Mouse (Mus musculus): Measurements from ENCODE around the gene Shf. TPM values are rescaled to one million over a fixed set of nuclear protein-coding genes. Genes with fewer than 3 reads are reported as not detected.
"Not testable (repeated sequence)": the region's sequence is repeated elsewhere in the genome, so short reads cannot be mapped to it uniquely, and the experiment has no call there.

The Shf gene
- polyA plus RNA-seq (2015; fragmentation: Nextera tagmentation; extraction: Ambion mirVana) = 1.8 and 2.0 TPM in 2 replicates

- WGBS = under 1% methylated on average over 52 of the region's 54 CpGs
- Histone ChIP-seq H3K27ac (ENCODE audit: low read depth, low read length) (peak within 1 kb of the TSS; percentile 58; the same call in 1 of the 2 replicates), H3K9me3 (ENCODE audit: control insufficient read depth) (no peaks in the 10 kb centered on the region), H3K4me2 (replicated peaks; ENCODE audit: low read depth) (peak within 1 kb of the TSS; percentile 99), H3K27me3 (replicated peaks; ENCODE audit: control insufficient read depth, insufficient read depth, low read length) (no peaks in the 10 kb centered on the region), H3K4me1 (replicated peaks; ENCODE audit: control insufficient read depth, insufficient read depth, low read length) (0 out of 2 replicates have a peak, but pooled peaks cover 4% of the 10 kb centered on the region), H3K4me3 (ENCODE audit: low read depth, low read length) (peak within 1 kb of the TSS; percentile 81), H3K9ac (ENCODE audit: low read depth, low read length) (peak within 1 kb of the TSS; percentile 77), H3K36me3 (ENCODE audit: control insufficient read depth, insufficient read depth) (no peaks in the 10 kb centered on the region)
- ATAC-seq = peak; percentile 87
- TF ChIP-seq CTCF (IDR thresholded peaks at IDR 0.05; ENCODE audit: low read depth) = no peak
Measured at GRCm38 (mm10) chr2:122368995-122369739, at the start of gene Shf. Gene Shf, minus strand, starts transcription at chr2:122369162.

GRCm38 (mm10) chr2:122408928-122409327 is 40.0 kb upstream of the Shf start:
- Histone ChIP-seq H3K4me1 (replicated peaks; ENCODE audit: control insufficient read depth, insufficient read depth, low read length) (no peaks in the 10 kb centered on the region), H3K9me3 (ENCODE audit: control insufficient read depth) (no peaks in the 10 kb centered on the region), H3K27ac (ENCODE audit: low read depth, low read length) (no peak overlapping the region), H3K4me3 (ENCODE audit: low read depth, low read length) (no peak overlapping the region), H3K4me2 (replicated peaks; ENCODE audit: low read depth) (no peak overlapping the region), H3K36me3 (ENCODE audit: control insufficient read depth, insufficient read depth) (no peaks in the 10 kb centered on the region), H3K27me3 (replicated peaks; ENCODE audit: control insufficient read depth, insufficient read depth, low read length) (no peaks in the 10 kb centered on the region), H3K9ac (ENCODE audit: low read depth, low read length) (no peak overlapping the region)
- 70% methylated on average over 7 of the region's 7 CpGs for WGBS
- TF ChIP-seq CTCF (IDR thresholded peaks at IDR 0.05; ENCODE audit: low read depth) = no peak
- ATAC-seq = no peak

- ATAC-seq = no peak
- WGBS = 77% methylated on average over 2 of the region's 2 CpGs
- no peak overlapping the region for H3K27ac ChIP-seq (ENCODE audit: low read depth, low read length)
- no peak overlapping the region for H3K4me3 ChIP-seq (ENCODE audit: low read depth, low read length)
- H3K27me3 ChIP-seq (replicated peaks; ENCODE audit: control insufficient read depth, insufficient read depth, low read length) = no peaks in the 10 kb centered on the region
- H3K4me1 ChIP-seq (replicated peaks; ENCODE audit: control insufficient read depth, insufficient read depth, low read length) = no peaks in the 10 kb centered on the region
- no peaks in the 10 kb centered on the region for H3K36me3 ChIP-seq (ENCODE audit: control insufficient read depth, insufficient read depth)
- TF ChIP-seq CTCF (IDR thresholded peaks at IDR 0.05; ENCODE audit: low read depth) = no peak
- H3K9ac ChIP-seq (ENCODE audit: low read depth, low read length) = no peak overlapping the region
- H3K9me3 ChIP-seq (ENCODE audit: control insufficient read depth) = no peaks in the 10 kb centered on the region
- no peak overlapping the region for H3K4me2 ChIP-seq (replicated peaks; ENCODE audit: low read depth)
Measured at GRCm38 (mm10) chr2:122407607-122408006, 38.6 kb upstream of the Shf start.

- no peak overlapping the region for H3K27ac ChIP-seq (ENCODE audit: low read depth, low read length)
- no peaks in the 10 kb centered on the region for H3K4me1 ChIP-seq (replicated peaks; ENCODE audit: control insufficient read depth, insufficient read depth, low read length)
- H3K9me3 ChIP-seq (ENCODE audit: control insufficient read depth) = no peaks in the 10 kb centered on the region
- H3K4me3 ChIP-seq (ENCODE audit: low read depth, low read length) = no peak overlapping the region
- H3K27me3 ChIP-seq (replicated peaks; ENCODE audit: control insufficient read depth, insufficient read depth, low read length) = no peaks in the 10 kb centered on the region
- 93% methylated on average over 1 of the region's 1 CpGs for WGBS
- no peak overlapping the region for H3K9ac ChIP-seq (ENCODE audit: low read depth, low read length)
- no peak overlapping the region for H3K4me2 ChIP-seq (replicated peaks; ENCODE audit: low read depth)
- no peak for TF ChIP-seq CTCF (IDR thresholded peaks at IDR 0.05; ENCODE audit: low read depth)
- ATAC-seq = 0 out of 2 replicates have a peak, but pooled peaks have one; percentile 38
- H3K36me3 ChIP-seq (ENCODE audit: control insufficient read depth, insufficient read depth) = no peaks in the 10 kb centered on the region
Measured at GRCm38 (mm10) chr2:122396150-122396549, 27.2 kb upstream of the Shf start.

- 92% methylated on average over 3 of the region's 3 CpGs for WGBS
- not testable (repeated sequence) for H3K4me2 ChIP-seq (replicated peaks; ENCODE audit: low read depth); H3K4me3 ChIP-seq (ENCODE audit: low read depth, low read length); H3K9ac ChIP-seq (ENCODE audit: low read depth, low read length); H3K4me1 ChIP-seq (replicated peaks; ENCODE audit: control insufficient read depth, insufficient read depth, low read length); ATAC-seq; H3K36me3 ChIP-seq (ENCODE audit: control insufficient read depth, insufficient read depth); H3K9me3 ChIP-seq (ENCODE audit: control insufficient read depth); H3K27ac ChIP-seq (ENCODE audit: low read depth, low read length); H3K27me3 ChIP-seq (replicated peaks; ENCODE audit: control insufficient read depth, insufficient read depth, low read length)
Measured at GRCm38 (mm10) chr2:122387135-122387534, 18.2 kb upstream of the Shf start.

GRCm38 (mm10) chr2:122385095-122385494 is 16.1 kb upstream of the Shf start:
- Histone ChIP-seq H3K4me2 (replicated peaks; ENCODE audit: low read depth) (no peak overlapping the region), H3K36me3 (ENCODE audit: control insufficient read depth, insufficient read depth) (no peaks in the 10 kb centered on the region), H3K27ac (ENCODE audit: low read depth, low read length) (no peak overlapping the region), H3K9me3 (ENCODE audit: control insufficient read depth) (no peaks in the 10 kb centered on the region), H3K27me3 (replicated peaks; ENCODE audit: control insufficient read depth, insufficient read depth, low read length) (no peaks in the 10 kb centered on the region), H3K4me1 (replicated peaks; ENCODE audit: control insufficient read depth, insufficient read depth, low read length) (no peaks in the 10 kb centered on the region), H3K9ac (ENCODE audit: low read depth, low read length) (no peak overlapping the region), H3K4me3 (ENCODE audit: low read depth, low read length) (no peak overlapping the region)
- WGBS = 49% methylated on average over 3 of the region's 3 CpGs
- no peak for ATAC-seq
- TF ChIP-seq CTCF (IDR thresholded peaks at IDR 0.05; ENCODE audit: low read depth) = peak; percentile 48
